Mouse (Mus musculus) activated CD4-positive, CD25-positive, alpha-beta regulatory T cell, adult 9 weeks (primary cell): Measurements from ENCODE around the gene Sin3a. TPM values are rescaled to one million over a fixed set of nuclear protein-coding genes. Genes with fewer than 3 reads are reported as not detected.

Experiments used
- polyA plus RNA-seq: library from polyadenylated mRNA; unstranded; fragments of 100-300 nt; shearing (Covaris generic); gene quantifications from one replicate; pipeline ENCODE4 v1.2.1, GENCODE M21; 2017

Gene Sin3a
- polyA plus RNA-seq = 51.2 TPM

GRCm38 (mm10) chr9:57071801-57072351 is at the start of gene Sin3a:
Gene Sin3a (plus strand): TSS chr9:57072040.

GRCm38 (mm10) chr9:57130577-57131433 is 59.0 kb downstream of the Sin3a start, which contains the start of gene Man2c1:
Gene Man2c1 (plus strand): TSS chr9:57130690.

GRCm38 (mm10) chr9:57148144-57148878 is 76.5 kb downstream of the Sin3a start, which contains the start of gene Neil1:
Gene Neil1 (minus strand): TSS chr9:57148305.

GRCm38 (mm10) chr9:57158013-57158470 is 86.2 kb downstream of the Sin3a start, which contains the start of gene Commd4:
Gene Commd4 (minus strand): TSS chr9:57158331.

Other genes starting within 250 kb of the Sin3a start
- gene Odf3l1, start 207.4 kb upstream of the Sin3a start, polyA plus RNA-seq = not detected
- gene Cspg4, start 207.0 kb upstream of the Sin3a start, polyA plus RNA-seq = 0.13 TPM
- 13.3 TPM for gene Snx33, start 143.7 kb upstream of the Sin3a start, polyA plus RNA-seq
- gene Imp3, start 134.6 kb upstream of the Sin3a start, polyA plus RNA-seq = 24.0 TPM
- gene Snupn, start 121.2 kb upstream of the Sin3a start, polyA plus RNA-seq = 20.0 TPM
- 3.9 TPM for gene Ptpn9, start 77.1 kb upstream of the Sin3a start, polyA plus RNA-seq
- gene Man2c1, start 58.6 kb downstream of the Sin3a start, polyA plus RNA-seq = 71.6 TPM
- 37.7 TPM for gene Neil1, start 76.3 kb downstream of the Sin3a start, polyA plus RNA-seq
- gene Commd4, start 86.3 kb downstream of the Sin3a start, polyA plus RNA-seq = 306 TPM
- not detected for gene Trcg1, start 164.5 kb downstream of the Sin3a start, polyA plus RNA-seq
- 40.4 TPM for gene 1700017B05Rik, start 190.6 kb downstream of the Sin3a start, polyA plus RNA-seq